Mouse (Mus musculus): Measurements from ENCODE around the gene Adora1. TPM values are rescaled to one million over a fixed set of nuclear protein-coding genes. Genes with fewer than 3 reads are reported as not detected.
"Not testable (repeated sequence)": the region's sequence is repeated elsewhere in the genome, so short reads cannot be mapped to it uniquely, and the experiment has no call there.

Gene Adora1
- total RNA-seq (2021), result 10 to 100 TPM; 70.4 to 83.0 TPM
- long read RNA-seq, experiment 1, full-length matches to known transcripts, result 38 of 95 reads
- long read RNA-seq, experiment 1, partial matches to known transcripts, result 51 of 95 reads
- long read RNA-seq, experiment 1, other reads (novel, unspliced or antisense), result 6 of 95 reads
- long read RNA-seq, experiment 2, full-length matches to known transcripts, result 20 of 33 reads
- long read RNA-seq, experiment 2, partial matches to known transcripts, result 0 of 33 reads
- long read RNA-seq, experiment 2, other reads (novel, unspliced or antisense), result 13 of 33 reads

GRCm38 (mm10) chr1:134235391-134235921 lies at the start of gene Adora1:
Gene Adora1 (minus strand): TSS chr1:134235431.
- DNase-seq, result peak; percentile 34

GRCm38 (mm10) chr1:134283108-134283507 lies 47.9 kb upstream of the Adora1 start:
- DNase-seq, result no peak

DNA sequence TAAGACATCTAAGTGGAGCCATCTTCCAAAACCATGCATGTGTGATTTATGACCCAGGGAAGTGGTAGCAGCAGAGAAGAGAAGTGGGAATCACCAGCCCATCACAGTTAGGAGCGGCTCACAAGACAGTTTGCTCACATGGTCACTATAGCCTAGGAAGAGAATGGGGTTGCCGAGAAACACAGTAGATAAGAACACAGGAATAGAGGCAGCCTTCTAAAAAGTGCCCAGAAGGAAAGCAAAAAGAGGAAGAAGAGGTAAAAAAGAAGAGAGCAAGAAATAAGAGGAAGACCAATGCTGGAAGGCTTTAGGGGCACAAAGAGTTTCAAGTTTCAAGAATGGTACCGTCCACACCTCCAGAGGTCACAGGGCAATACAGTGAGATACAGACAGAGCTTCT lies 47.1 kb upstream of the Adora1 start:
- no peak for DNase-seq

DNA sequence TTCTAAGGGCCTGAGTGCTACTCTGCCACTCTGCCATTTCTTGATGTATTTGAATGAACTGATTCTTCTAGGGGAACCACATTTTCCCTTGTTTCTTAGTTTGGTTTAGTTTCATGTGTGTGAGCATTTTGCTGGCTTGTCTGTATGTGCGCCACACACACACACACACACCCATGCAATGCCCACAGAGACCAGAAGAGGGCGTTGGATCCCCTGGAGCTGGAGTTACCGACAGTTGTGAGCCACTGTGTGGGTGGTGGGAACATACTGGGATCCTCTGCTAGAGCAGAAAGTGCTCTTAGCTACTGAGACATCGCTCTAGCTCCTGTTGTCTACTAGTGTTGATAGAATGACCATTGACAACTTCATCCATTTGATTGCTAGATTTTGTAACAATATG lies 46.3 kb upstream of the Adora1 start:
- DNase-seq, result no peak

DNA sequence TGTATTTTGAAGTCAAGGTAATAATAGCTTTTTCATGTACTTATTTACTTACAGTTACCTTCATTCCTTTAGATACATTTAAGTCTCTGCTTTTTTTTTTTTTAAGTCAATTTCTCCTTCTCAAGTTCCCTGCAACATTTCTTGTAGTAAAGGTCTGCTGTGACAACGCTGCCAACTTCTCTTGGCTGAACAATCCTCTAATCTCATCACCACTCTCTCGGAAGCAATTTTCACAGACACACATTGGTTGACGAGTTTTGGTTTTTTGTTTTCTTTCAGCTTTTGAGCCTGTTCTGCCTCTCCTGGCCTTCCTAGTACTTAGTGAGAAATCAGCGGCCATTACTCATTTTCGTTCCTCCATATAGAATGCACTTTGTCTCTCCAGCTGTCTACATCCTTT lies 44.9 kb upstream of the Adora1 start:
- no peak for DNase-seq

GRCm38 (mm10) chr1:134276823-134277222 lies 41.6 kb upstream of the Adora1 start:
- DNase-seq, result no peak

DNA sequence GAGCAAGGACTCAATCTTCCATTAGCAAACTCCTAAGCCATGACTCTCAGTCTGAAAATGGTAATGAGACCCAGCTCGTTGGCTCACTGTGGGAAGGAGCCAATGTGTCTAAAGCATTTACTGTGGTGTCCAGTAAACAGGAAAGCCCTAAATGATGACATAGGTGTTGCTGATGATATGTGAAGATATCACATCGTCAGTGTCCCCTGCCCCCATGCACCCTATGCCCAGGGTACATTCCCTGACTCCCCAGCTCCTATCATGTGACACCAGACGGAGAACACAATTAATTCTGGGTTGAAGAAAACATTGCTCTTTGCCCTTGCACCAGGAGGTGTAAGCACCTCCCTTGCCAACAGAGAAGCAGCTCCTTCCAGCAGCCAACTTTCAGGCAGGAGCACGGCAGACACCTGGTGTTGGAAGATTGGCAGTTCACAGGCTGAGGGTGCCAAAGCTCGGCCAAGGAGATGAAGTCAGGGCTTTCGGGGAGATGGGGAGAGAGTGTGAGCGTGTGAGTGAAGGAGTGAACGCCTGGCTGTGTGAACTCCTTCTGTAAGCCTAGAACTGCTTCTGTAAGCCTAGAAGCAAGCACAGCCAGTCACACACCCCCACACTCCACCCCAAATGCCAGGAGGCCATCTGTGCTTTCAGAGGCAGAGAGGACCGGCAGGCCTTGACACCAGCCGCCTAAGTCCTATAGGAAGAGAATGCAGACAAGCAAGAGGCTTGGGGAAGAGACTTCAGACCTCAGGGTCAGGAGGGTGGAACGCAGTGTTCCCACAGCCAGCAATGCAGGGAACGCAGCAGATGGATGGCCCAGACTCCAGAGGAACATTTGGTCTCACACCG lies 40.6 kb upstream of the Adora1 start:
- no peak for DNase-seq

DNA sequence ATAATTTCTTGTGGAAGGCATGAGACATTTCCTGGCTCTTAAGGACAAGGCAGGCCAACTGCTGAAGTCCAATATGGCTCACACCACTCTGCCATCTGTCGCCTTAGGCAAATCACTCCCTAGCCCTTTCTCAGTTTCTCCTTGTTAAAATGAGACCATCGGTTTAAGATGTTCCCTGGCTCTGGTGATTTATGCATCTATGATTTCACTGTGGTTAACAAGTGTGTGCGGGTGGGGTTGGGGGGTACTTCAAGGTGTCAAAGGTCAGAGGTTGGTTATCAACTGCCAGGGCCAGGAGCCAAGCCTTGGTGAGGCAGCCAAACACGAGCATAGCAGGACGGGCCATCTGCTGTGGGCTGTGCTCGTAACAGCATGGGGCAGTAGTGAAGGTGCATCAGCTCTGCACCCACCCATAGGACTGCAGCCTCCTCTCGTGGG lies 39.3 kb upstream of the Adora1 start:
- no peak for DNase-seq

DNA sequence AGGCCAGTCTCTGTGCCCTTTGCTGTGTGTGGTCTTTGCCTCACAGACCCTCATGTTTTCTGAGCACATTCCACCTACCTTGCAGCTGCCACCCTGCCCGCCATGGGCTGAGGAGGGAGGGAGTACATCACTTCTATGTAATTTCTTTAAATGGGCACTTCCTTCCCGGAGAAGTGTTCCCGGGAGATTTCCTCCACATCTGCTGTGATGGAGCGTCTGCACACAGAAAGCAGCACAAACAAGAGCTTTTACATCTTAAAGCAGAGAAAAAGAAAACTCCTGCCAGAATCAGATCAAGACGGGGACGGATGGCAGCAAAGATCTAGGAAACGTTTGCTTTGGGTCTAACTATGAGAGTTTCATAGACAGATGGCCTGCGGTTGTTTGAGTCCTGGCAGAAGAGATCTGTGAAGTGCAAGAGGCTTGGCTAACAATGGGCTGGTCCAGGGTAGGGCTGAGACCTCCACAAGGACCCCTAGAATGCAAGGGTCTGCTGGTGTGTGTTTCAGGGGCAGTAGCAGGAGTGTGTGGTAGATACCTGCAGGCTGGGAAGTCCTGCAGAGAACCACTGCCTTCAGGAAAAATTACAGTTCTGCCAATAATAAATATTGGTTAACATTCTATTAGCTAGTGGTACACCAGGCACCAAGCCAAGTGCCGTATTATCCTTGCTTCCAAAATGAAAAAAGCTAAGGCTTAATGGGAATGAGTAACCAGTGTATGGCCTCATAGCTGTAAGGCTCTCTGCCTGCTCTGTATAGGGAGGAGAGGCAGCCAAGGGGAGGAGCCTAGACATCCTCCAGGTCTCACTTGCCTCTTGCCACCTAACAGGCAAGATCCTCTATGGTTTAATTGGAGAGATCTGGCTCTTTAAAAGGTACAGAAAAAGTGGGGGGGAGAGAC lies 38.5 kb upstream of the Adora1 start:
- no peak for DNase-seq

DNA sequence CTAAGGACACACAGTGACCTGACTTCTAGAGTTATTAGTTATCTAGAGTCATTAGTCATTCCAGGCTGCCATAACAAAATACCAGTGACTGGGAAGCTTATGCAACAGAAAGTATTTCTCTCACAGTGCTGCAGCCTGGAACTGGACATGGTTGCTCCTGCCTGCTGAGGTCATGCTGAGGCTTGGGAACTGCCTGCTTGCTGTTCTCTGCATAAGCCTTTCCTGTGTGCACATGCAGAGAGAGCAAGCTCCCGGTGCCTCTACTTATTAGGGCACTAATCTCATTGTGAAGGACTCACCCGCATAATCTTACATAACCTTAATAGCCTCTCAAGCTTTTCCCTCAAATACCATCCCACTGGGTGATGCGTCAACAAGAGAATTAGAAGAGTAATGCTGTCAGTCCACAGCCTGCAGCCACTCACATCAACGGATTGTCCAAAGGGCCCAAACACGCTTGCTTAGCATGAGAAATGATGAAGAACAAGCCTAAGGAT lies 37.6 kb upstream of the Adora1 start:
- no peak for DNase-seq

- no peak for DNase-seq
Measured at GRCm38 (mm10) chr1:134270026-134270425, 34.8 kb upstream of the Adora1 start.

GRCm38 (mm10) chr1:134265797-134266196 lies 30.6 kb upstream of the Adora1 start:
- no peak for DNase-seq

DNA sequence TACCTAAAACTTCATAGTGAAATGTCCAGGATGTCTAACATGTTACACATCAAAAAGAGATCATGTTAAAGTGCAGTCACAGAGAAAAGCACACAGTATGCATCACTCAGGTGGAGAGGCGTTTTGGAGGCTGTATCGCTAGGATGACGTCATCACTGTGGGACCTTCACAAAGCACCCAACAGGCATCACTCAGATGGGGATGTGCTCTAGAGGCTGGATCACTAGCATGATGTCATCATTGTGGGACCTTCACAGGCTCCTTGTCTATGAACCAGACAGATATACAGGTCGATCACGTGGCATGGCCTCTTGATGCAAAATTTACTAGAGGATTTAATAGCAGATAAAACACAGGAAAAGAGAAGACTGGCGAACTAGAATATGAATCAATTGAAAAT lies 29.1 kb upstream of the Adora1 start:
- DNase-seq, result no peak

DNA sequence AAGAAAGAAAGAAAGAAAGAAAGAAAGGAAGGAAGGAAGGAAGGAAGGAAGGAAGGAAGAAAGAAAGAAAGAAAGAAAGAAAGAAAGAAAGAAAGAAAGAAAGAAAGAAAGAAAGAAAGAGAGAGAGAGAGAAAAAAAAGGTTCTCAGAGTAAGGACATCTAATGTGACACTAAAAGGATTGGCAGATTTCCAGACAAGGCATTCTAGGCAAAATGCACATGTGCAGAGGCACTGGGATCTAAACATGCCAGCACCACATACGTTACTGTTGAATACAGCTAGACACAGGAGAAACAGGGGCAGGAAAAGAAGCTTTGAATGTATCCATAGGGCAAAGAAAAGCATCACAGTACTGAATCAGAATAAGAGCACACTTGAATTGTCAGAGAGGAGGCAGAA lies 14.4 kb upstream of the Adora1 start:
- DNase-seq, result not testable (repeated sequence)

DNA sequence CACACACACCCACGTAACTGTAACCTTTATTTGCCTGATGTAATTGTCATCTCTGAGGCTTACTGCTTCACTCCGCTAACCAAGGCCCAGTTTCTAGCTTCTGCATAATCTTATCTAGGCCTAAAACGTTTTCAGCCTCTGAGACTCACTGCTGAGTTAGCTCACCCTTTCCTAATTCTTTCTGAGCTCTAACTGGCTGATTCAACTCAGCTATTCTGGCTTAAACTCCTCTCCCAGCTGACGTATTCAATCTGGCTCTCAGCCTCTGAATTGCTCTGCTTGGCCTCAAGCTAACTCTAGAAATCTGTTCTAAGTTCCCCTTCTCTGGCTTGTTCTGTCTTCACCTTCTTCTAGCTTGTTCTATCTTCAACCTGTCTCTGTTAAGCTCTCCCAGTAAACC lies 11.4 kb upstream of the Adora1 start:
- DNase-seq, result peak; percentile 38

DNA sequence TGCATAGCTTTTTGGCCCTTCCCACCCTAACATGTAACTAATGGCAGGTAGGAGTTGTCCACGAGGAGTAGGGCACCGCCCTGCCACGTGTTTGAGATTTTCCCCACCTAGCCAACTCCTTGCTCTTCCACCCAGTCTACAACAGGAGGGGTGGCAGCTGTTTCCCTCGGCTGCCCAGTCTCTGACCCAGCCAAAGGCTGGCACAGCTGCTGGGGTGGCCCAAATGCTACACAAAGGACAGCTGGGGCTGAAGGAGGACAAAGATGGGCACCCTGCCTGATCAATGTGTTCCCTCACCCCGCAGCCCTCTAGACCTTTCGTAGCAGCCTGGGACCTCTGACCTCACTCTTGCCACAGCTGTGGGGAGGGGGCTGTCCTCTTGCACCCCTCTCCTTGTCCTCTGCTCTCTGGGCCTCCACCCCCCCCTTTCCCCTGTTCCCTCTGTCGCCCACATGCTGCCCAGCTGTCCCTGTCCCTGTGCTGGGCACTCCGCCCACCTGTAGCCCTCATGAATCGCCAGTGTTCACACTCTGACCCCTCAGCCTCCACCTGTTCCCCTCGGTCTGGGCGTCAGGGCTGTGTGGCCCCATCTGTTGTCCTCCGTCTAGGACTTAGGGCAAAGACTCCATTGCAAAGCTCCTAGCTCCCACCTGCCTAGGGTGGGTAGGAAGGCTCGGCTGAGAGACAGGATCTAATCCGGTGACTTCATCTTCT lies 9.9 kb upstream of the Adora1 start:
- DNase-seq, result no peak

GRCm38 (mm10) chr1:134243948-134244914 lies 9.0 kb upstream of the Adora1 start:
- peak; percentile 97 for DNase-seq

DNA sequence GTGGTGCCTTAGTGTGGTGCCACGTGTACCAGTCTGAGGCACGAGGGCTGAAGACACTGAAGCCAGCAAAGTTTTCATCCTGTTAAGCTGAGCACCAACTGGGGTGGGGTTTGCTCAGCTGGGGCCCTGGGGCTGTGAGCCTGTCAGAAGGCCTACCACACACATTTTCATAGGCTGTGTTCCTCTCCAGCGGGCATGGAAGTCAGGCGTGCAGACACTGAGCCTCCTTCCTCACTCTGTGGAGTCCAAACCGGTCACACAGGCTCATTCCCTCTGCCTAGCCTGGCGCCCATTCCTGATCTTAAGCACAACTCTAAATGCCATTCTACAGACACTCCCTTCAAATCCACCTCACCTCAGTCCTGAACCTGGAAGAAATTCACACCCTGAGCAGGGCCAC lies 8.3 kb upstream of the Adora1 start:
- no peak for DNase-seq

GRCm38 (mm10) chr1:134242286-134242685 lies 7.1 kb upstream of the Adora1 start:
- no peak for DNase-seq

- DNase-seq, result no peak
Measured at GRCm38 (mm10) chr1:134241298-134241697, 6.1 kb upstream of the Adora1 start.
